Mouse (Mus musculus): ENCODE results near the gene Dbf4. TPM values are rescaled to one million over a fixed set of nuclear protein-coding genes. Genes with fewer than 3 reads are reported as not detected.
A peak's percentile ranks its signal among the peaks of the same experiment; 100 is the strongest.

The Dbf4 gene
- 13.3 and 13.9 TPM in 2 replicates for polyA plus RNA-seq (2014; fragmentation: Nextera tagmentation; extraction: Ambion mirVana)

GRCm38 (mm10) chr5:8422157-8422931 is at the start of gene Dbf4, which contains the start of gene Slc25a40:
Dbf4 (minus strand) TSS chr5:8422716.
Slc25a40 (plus strand) TSS chr5:8422850.
- ATAC-seq (ENCODE audit: low FRiP score) (peak; percentile 98), DNase-seq (ENCODE audit: low spot score) (peak; percentile 91)
- peaks cover 12% of the 10 kb centered on the region for H3K4me1 ChIP-seq (replicated peaks; ENCODE audit: control insufficient read depth, insufficient read depth, low read length)
- under 1% methylated on average over 92 of the region's 93 CpGs for WGBS
- peak within 1 kb of the TSS; percentile 82 for H3K9ac ChIP-seq
- peak within 1 kb of the TSS; percentile 87 for H3K4me2 ChIP-seq (replicated peaks)
- no peaks in the 10 kb centered on the region for H3K9me3 ChIP-seq (ENCODE audit: control insufficient read depth, low read length)
- 0 out of 2 replicates have a peak, but pooled peaks cover 3% of the 10 kb centered on the region for H3K36me3 ChIP-seq (replicated peaks; ENCODE audit: control insufficient read depth, insufficient read depth)
- H3K4me3 ChIP-seq (replicated peaks; ENCODE audit: low read length), result peak within 1 kb of the TSS; percentile 84
- H3K27ac ChIP-seq, result peak within 1 kb of the TSS; percentile 78
- no peaks in the 10 kb centered on the region for H3K27me3 ChIP-seq (ENCODE audit: control insufficient read depth, insufficient read depth, low read length)

DNA sequence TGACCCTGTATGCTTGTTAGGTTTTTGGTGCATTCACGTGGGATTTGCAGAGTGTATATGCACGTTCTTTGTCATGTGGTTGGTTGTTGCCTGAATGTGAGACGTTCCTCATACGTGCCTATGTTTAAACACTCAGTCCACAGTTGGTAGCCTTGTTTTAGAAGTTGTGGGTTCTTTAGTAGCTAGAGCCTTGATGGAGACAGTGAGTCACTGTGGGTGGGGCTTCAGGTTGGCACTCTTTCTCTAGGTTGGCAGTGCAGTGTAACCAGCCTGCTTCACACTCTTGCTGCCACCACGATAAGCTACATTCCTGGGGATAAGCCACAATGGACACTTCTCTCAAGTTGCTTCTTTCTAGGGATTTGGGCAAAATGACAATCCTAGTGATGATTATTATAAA is 34.0 kb upstream of the Dbf4 start:
- ATAC-seq (ENCODE audit: low FRiP score) (no peak), DNase-seq (ENCODE audit: low spot score) (no peak)
- Histone ChIP-seq H3K4me1 (replicated peaks; ENCODE audit: control insufficient read depth, insufficient read depth, low read length) (no peaks in the 10 kb centered on the region), H3K4me3 (replicated peaks; ENCODE audit: low read length) (no peak overlapping the region), H3K9ac (no peak overlapping the region), H3K27ac (no peak overlapping the region), H3K36me3 (replicated peaks; ENCODE audit: control insufficient read depth, insufficient read depth) (no peaks in the 10 kb centered on the region), H3K27me3 (ENCODE audit: control insufficient read depth, insufficient read depth, low read length) (no peaks in the 10 kb centered on the region), H3K9me3 (ENCODE audit: control insufficient read depth, low read length) (no peaks in the 10 kb centered on the region), H3K4me2 (replicated peaks) (no peak overlapping the region)
- WGBS, result 93% methylated on average over 5 of the region's 5 CpGs

DNA sequence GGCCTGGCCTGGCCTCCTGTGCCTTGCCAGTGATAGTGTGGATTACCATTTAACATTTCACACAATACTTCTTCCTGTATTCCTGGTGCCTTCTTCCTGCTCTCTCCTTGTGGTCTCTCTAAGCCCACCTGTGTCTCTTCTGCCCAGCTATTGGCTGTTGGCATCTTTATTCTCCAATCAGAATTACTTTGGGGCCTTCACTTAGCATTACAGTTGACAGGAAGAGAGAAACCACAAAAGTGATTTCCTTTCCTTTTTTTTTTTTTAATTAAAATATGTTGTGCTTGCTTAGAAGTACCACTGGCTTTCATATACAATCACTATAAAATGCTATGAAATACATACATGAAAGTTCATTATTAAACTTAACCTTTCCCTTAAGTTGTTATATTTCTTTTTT is 33.0 kb upstream of the Dbf4 start:
- H3K36me3 ChIP-seq (replicated peaks; ENCODE audit: control insufficient read depth, insufficient read depth), result no peaks in the 10 kb centered on the region
- H3K4me3 ChIP-seq (replicated peaks; ENCODE audit: low read length), result no peak overlapping the region
- no peaks in the 10 kb centered on the region for H3K9me3 ChIP-seq (ENCODE audit: control insufficient read depth, low read length)
- H3K4me1 ChIP-seq (replicated peaks; ENCODE audit: control insufficient read depth, insufficient read depth, low read length), result no peaks in the 10 kb centered on the region
- DNase-seq (ENCODE audit: low spot score) (no peak), ATAC-seq (ENCODE audit: low FRiP score) (no peak)
- no peak overlapping the region for H3K27ac ChIP-seq
- no peak overlapping the region for H3K9ac ChIP-seq
- H3K4me2 ChIP-seq (replicated peaks), result no peak overlapping the region
- H3K27me3 ChIP-seq (ENCODE audit: control insufficient read depth, insufficient read depth, low read length), result no peaks in the 10 kb centered on the region

DNA sequence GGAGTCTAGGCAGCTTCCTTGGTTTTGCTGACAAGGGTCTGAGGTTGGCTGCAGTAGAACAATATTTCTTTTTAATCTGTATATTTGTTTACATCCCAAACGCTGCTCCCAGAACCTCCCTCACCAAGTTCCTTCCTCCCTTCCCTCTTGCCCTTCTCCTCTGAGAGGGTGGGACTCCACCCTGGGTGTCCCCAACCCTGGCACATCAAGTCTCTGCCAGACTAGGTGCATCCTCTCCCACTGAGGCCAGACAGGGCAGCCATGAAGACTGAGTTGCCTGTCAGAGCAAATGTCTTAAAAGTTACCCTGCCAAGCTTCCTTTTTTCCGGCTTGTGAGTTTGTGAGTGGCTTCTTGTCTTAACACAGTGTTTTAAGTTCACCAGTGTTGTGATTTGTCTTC is 16.6 kb upstream of the Dbf4 start:
- no peak for ATAC-seq (ENCODE audit: low FRiP score)

DNA sequence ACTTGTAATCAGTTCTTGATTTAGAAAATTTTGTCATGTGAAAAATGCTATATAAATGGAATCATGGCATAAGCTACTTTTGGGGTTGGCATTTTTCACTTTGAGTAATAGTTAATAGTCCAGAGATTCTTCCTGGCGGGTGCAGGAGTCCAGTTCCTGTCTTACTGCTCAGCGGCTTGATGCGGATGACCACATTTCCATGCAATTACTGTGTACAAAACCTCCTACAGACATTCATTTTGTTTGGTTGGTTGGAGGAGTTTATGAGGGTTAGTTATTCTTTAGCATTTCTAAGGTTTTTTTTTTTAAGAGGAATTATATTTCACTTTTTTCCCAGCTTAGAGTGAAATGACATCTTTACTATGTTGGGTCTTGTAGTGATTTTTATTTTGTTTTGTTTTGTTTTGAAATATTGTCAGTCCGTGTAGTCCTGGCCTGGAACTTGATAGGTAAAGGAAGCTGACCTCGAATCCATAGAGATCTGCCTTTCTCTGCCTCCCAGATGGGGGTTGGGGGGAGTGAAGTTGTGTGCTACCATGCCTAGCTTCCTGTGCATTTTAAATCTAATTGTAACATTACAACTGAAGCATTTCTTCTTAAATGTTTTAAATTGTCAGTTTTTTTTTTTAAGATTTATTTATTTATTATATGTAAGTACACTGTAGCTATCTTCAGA is 15.1 kb upstream of the Dbf4 start:
- WGBS, result 96% methylated on average over 5 of the region's 5 CpGs
- DNase-seq (ENCODE audit: low spot score) (no peak), ATAC-seq (ENCODE audit: low FRiP score) (no peak)
- peaks cover 12% of the 10 kb centered on the region for H3K36me3 ChIP-seq (replicated peaks; ENCODE audit: control insufficient read depth, insufficient read depth)
- H3K9ac ChIP-seq, result no peak overlapping the region
- no peaks in the 10 kb centered on the region for H3K4me1 ChIP-seq (replicated peaks; ENCODE audit: control insufficient read depth, insufficient read depth, low read length)
- no peaks in the 10 kb centered on the region for H3K9me3 ChIP-seq (ENCODE audit: control insufficient read depth, low read length)
- no peak overlapping the region for H3K4me2 ChIP-seq (replicated peaks)
- no peaks in the 10 kb centered on the region for H3K27me3 ChIP-seq (ENCODE audit: control insufficient read depth, insufficient read depth, low read length)
- no peak overlapping the region for H3K4me3 ChIP-seq (replicated peaks; ENCODE audit: low read length)
- no peak overlapping the region for H3K27ac ChIP-seq

More for the DNA sequence above, 16.6 kb upstream of the Dbf4 start:
- Histone ChIP-seq H3K4me3 (replicated peaks; ENCODE audit: low read length) (no peak overlapping the region), H3K9me3 (ENCODE audit: control insufficient read depth, low read length) (no peaks in the 10 kb centered on the region), H3K27me3 (ENCODE audit: control insufficient read depth, insufficient read depth, low read length) (no peaks in the 10 kb centered on the region), H3K36me3 (replicated peaks; ENCODE audit: control insufficient read depth, insufficient read depth) (peaks cover 12% of the 10 kb centered on the region), H3K4me2 (replicated peaks) (no peak overlapping the region), H3K27ac (no peak overlapping the region), H3K9ac (no peak overlapping the region), H3K4me1 (replicated peaks; ENCODE audit: control insufficient read depth, insufficient read depth, low read length) (no peaks in the 10 kb centered on the region)
- no peak for DNase-seq (ENCODE audit: low spot score)
- WGBS, result 77% methylated on average over 2 of the region's 2 CpGs

- H3K27ac ChIP-seq, result no peak overlapping the region
- no peak for DNase-seq (ENCODE audit: low spot score)
- no peak for ATAC-seq (ENCODE audit: low FRiP score)
- no peak overlapping the region for H3K4me3 ChIP-seq (replicated peaks; ENCODE audit: low read length)
- no peak overlapping the region for H3K9ac ChIP-seq
- H3K4me1 ChIP-seq (replicated peaks; ENCODE audit: control insufficient read depth, insufficient read depth, low read length), result peaks cover 12% of the 10 kb centered on the region
- no peaks in the 10 kb centered on the region for H3K27me3 ChIP-seq (ENCODE audit: control insufficient read depth, insufficient read depth, low read length)
- no peaks in the 10 kb centered on the region for H3K36me3 ChIP-seq (replicated peaks; ENCODE audit: control insufficient read depth, insufficient read depth)
- H3K9me3 ChIP-seq (ENCODE audit: control insufficient read depth, low read length), result no peaks in the 10 kb centered on the region
- WGBS, result 87% methylated on average over 5 of the region's 5 CpGs
- H3K4me2 ChIP-seq (replicated peaks), result no peak overlapping the region
These were observed 3.4 kb upstream of the Dbf4 start for GRCm38 (mm10) chr5:8425899-8426298.

GRCm38 (mm10) chr5:8424116-8424515 is 1.6 kb upstream of the Dbf4 start:
- H3K27ac ChIP-seq, result no peak overlapping the region
- no peak for DNase-seq (ENCODE audit: low spot score)
- peak overlapping the region; percentile 87 for H3K4me2 ChIP-seq (replicated peaks)
- 0 out of 2 replicates have a peak, but pooled peaks cover 3% of the 10 kb centered on the region for H3K36me3 ChIP-seq (replicated peaks; ENCODE audit: control insufficient read depth, insufficient read depth)
- no peaks in the 10 kb centered on the region for H3K9me3 ChIP-seq (ENCODE audit: control insufficient read depth, low read length)
- 12% methylated on average over 7 of the region's 7 CpGs for WGBS
- ATAC-seq (ENCODE audit: low FRiP score), result no peak
- H3K9ac ChIP-seq, result peak overlapping the region; percentile 82; the same call in 1 of the 2 replicates
- H3K4me1 ChIP-seq (replicated peaks; ENCODE audit: control insufficient read depth, insufficient read depth, low read length), result peaks cover 12% of the 10 kb centered on the region
- H3K4me3 ChIP-seq (replicated peaks; ENCODE audit: low read length), result peak overlapping the region; percentile 84
- H3K27me3 ChIP-seq (ENCODE audit: control insufficient read depth, insufficient read depth, low read length), result no peaks in the 10 kb centered on the region

DNA sequence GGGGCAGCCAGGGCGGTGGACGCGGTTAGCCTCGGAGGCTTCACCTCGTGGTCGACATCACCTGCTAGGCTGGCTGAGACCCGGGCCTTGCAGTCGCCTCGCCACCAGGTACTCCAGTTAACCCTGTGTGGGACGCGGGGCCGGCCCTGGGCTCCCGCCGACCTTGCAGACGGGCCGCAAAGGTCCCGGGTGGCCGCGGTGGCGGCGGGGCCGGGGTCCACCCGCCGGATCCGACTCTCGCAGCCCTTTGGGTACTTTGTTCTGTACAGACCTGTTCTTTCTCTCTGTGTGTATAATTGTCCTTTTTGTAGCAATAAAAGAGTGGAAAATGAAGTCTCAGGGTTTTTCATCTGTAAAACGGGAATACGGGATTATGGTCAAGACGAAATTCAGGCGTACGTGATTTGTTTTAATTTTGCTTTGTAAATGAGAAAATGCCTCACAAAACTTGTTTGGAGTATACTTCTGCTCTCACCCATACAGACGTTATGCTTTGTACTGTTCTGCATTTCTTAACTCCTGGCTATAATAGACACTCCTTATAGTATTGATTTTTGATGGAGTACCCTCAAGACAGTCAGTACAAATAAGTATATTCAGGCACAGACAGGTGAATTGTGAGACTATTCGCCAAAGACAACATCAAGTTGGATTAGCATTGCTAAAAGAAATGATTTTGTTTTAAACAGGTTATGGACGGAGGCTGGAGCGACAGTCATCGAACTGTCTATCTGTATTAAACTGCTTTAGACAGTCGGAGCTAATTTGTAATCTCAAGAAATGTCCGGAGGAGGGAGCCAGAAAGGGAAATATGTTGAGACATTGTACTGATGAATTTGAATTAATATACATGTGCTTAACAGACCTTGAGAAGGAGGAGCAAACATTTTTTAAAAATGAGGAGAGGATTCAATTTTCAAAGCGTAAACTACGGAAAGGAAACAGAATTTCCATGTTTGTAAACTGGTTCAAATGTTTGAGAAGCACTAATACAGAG is 714 bp upstream of the Dbf4 start:
- ATAC-seq (ENCODE audit: low FRiP score) (no peak), DNase-seq (ENCODE audit: low spot score) (peak; percentile 44)
- Histone ChIP-seq H3K4me2 (replicated peaks) (peak overlapping the region; percentile 87), H3K4me3 (replicated peaks; ENCODE audit: low read length) (peak overlapping the region; percentile 84), H3K4me1 (replicated peaks; ENCODE audit: control insufficient read depth, insufficient read depth, low read length) (peaks cover 12% of the 10 kb centered on the region), H3K9me3 (ENCODE audit: control insufficient read depth, low read length) (no peaks in the 10 kb centered on the region), H3K27me3 (ENCODE audit: control insufficient read depth, insufficient read depth, low read length) (no peaks in the 10 kb centered on the region), H3K27ac (peak overlapping the region; percentile 78), H3K9ac (peak overlapping the region; percentile 82), H3K36me3 (replicated peaks; ENCODE audit: control insufficient read depth, insufficient read depth) (0 out of 2 replicates have a peak, but pooled peaks cover 3% of the 10 kb centered on the region)
- WGBS, result under 1% methylated on average over 40 of the region's 40 CpGs

Data from hindbrain, embryonic 14.5 days (tissue).